Mouse (Mus musculus) G1E (cell line): ENCODE results near the gene Mtx1. TPM values are rescaled to one million over a fixed set of nuclear protein-coding genes. Genes with fewer than 3 reads are reported as not detected.
"Not testable (repeated sequence)": the region's sequence is repeated elsewhere in the genome, so short reads cannot be mapped to it uniquely, and the experiment has no call there.

Experiments
- ATAC-seq: 2 replicates; pipeline ENCODE4 v1.8.0; 2016; ENCODE audit warnings: mild to moderate bottlenecking; ENCODE audit not compliant: insufficient number of reproducible peaks, poor library complexity, low FRiP score, severe bottlenecking; ENCODE audit errors: extremely low read depth
- DNase-seq: peaks from one replicate; pipeline ENCODE4 v3.0.0; 2012; ENCODE audit warnings: low spot score
- H3K27me3 ChIP-seq: 2 replicates; pipeline ENCODE4 v1.6.1; 2012; ENCODE audit warnings: mild to moderate bottlenecking, low read length, inconsistent platforms; ENCODE audit not compliant: insufficient read depth
- H3K36me3 ChIP-seq: replicated peaks from 2 replicates; pipeline ENCODE3; 2012; ENCODE audit warnings: mild to moderate bottlenecking, inconsistent platforms
- H3K4me1 ChIP-seq: 2 replicates; pipeline ENCODE4 v1.6.1; 2012; ENCODE audit warnings: low read depth, low read length, inconsistent platforms, mixed read lengths; ENCODE audit not compliant: insufficient read depth
- H3K4me3 ChIP-seq: 2 replicates; pipeline ENCODE4 v1.5.1; 2012; ENCODE audit warnings: low read depth, mild to moderate bottlenecking, inconsistent platforms, low read length, moderate library complexity, mixed read lengths
- H3K9me3 ChIP-seq: replicated peaks from 2 replicates; pipeline ENCODE4 v1.6.1; 2012; ENCODE audit warnings: inconsistent platforms
- CTCF ChIP-seq: IDR thresholded peaks from 2 replicates; pipeline ENCODE4 v1.5.1; 2012; ENCODE audit warnings: low read depth, low read length, inconsistent platforms, mixed read lengths
- GATA1 ChIP-seq: IDR thresholded peaks from 2 replicates; pipeline ENCODE4 v1.6.1; 2012; ENCODE audit warnings: borderline replicate concordance, low read length, inconsistent platforms, mixed read lengths
- GATA2 ChIP-seq: IDR thresholded peaks from 2 replicates; pipeline ENCODE4 v1.6.1; 2012; ENCODE audit warnings: low read depth, low read length, inconsistent platforms, borderline replicate concordance
- POLR2AphosphoS5 ChIP-seq: IDR thresholded peaks from 2 replicates; pipeline ENCODE4 v1.6.1; 2012; ENCODE audit warnings: low read depth, low read length, inconsistent platforms; ENCODE audit not compliant: insufficient replicate concordance
- TAL1 ChIP-seq: conservative IDR thresholded peaks from 2 replicates; pipeline ENCODE4 v1.6.1; 2012; ENCODE audit warnings: low read depth, low read length, inconsistent platforms, mixed read lengths
- polyA plus RNA-seq: library from polyadenylated mRNA; stranded (reverse); fragments of >175 nt; gene quantifications from 2 replicates; pipeline ENCODE4 v1.2.3, GENCODE M21; 2012
- total RNA-seq, 2 experiments: library from RNA; stranded (forward) in 1 of 2; stranded (reverse) in 1 of 2; fragments of 200-1000 nt in 1 of 2; fragments of >200 nt in 1 of 2; fragmentation: Nextera tagmentation in 1 of 2; gene quantifications; 2 replicates each; pipeline ENCODE4 v1.2.3; 2014 to 2017

Mtx1 gene
- total and polyA plus RNA-seq, 3 experiments = 42.6 to 311 (median 82.5) TPM

DNA sequence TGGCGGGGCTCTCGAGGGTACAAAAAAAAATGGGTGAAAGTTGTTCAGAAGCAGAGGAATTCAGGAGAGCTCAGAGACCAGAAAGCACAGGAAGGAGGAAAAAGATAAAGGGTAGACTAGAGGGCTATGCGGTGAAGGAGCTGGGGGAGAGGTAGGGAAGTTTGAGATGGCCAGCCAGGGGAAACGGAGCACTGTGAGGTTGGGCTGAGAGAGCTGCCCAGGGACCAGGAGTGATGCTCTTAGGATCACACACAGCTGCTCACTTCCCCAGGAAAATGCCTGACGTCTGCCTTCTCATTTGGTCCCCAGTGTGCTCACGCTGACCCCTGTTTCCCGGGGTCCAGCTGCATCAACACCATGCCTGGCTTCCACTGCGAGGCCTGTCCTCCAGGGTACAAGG lies 7.3 kb downstream of the Mtx1 start:
- Histone ChIP-seq H3K36me3 (no peaks in the 10 kb centered on the region), H3K9me3 (no peaks in the 10 kb centered on the region), H3K27me3 (peaks cover 44% of the 10 kb centered on the region), H3K4me3 (no peak overlapping the region), H3K4me1 (peaks cover 25% of the 10 kb centered on the region)
- no peak for DNase-seq
- no peak for TF ChIP-seq TAL1
- no peak for TF ChIP-seq CTCF
- TF ChIP-seq GATA1 = no peak
- TF ChIP-seq GATA2 = no peak
- no peak for TF ChIP-seq POLR2AphosphoS5
- no peak for ATAC-seq

DNA sequence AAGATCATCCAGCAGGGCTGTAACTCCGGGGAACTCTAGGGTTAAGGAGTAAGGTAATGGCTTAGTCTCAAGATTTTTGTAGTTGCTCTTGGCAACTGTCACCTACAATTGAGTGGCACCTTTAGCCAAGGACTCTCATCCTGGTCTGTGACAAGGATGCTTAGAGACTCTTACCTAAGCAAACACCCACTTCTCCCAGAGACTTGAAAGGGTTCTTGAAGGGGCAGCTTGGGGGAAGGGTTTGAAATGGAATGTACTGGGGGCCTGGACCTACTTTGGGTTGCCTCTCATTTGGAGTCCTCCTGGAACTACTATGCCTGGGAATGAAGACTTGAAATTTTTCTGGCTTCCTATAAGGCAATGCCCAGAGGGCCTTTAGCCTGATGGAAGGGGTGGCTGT lies 8.6 kb downstream of the Mtx1 start:
- Histone ChIP-seq H3K27me3 (peaks cover 32% of the 10 kb centered on the region), H3K36me3 (no peaks in the 10 kb centered on the region), H3K4me1 (peaks cover 31% of the 10 kb centered on the region), H3K9me3 (no peaks in the 10 kb centered on the region), H3K4me3 (no peak overlapping the region)
- ATAC-seq (no peak), DNase-seq (no peak)
- TF ChIP-seq TAL1 = no peak
- no peak for TF ChIP-seq GATA1
- TF ChIP-seq POLR2AphosphoS5 = no peak
- TF ChIP-seq GATA2 = no peak
- no peak for TF ChIP-seq CTCF

DNA sequence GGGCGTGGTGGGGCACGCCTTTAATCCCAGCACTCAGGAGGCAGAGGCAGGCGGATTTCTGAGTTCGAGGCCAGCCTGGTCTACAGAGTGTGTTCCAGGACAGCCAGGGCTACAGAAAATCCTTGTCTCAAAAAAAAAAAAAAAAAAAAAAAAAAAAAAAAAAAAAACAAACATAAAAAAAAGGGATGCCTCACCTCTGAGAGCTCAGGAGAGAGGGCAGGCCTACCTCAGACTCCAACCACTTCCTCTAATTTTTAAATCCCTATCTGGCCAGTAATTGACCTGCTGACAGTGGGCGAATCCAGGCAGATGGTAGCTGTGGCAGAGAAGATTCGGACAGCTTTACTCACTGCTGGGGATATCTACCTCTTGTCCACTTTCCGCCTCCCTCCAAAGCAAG lies 10.5 kb downstream of the Mtx1 start:
- H3K36me3 ChIP-seq = peaks cover 13% of the 10 kb centered on the region
- H3K9me3 ChIP-seq, DNase-seq, ATAC-seq, H3K4me3 ChIP-seq: not testable (repeated sequence)
- peaks cover 44% of the 10 kb centered on the region for H3K4me1 ChIP-seq
- peaks cover 24% of the 10 kb centered on the region for H3K27me3 ChIP-seq

DNA sequence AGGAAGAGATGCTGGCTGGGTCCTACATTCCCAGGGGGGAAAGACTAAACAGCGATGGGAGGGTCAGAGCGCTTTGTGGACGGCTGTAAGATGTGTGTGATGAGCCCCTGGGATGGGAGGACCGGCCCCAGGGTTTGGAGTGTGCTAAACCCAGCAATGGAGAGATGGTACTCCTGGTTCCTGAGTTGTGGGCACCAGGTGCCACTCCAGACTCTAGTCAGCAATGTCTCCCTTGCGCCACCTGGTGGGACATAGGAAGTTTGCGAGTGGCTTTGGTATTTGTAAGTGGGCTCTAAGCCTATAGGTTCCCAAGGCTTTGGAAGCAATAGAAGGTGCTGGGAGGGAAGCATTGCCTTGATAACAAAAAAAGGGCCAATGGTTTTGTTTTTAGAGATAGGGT lies 11.0 kb downstream of the Mtx1 start:
- DNase-seq = peak; percentile 80
- Histone ChIP-seq H3K4me3 (peak overlapping the region; percentile 86; the same call in 1 of the 2 replicates), H3K27me3 (peaks cover 21% of the 10 kb centered on the region), H3K36me3 (peaks cover 19% of the 10 kb centered on the region), H3K4me1 (peaks cover 49% of the 10 kb centered on the region), H3K9me3 (no peaks in the 10 kb centered on the region)
- no peak for ATAC-seq
- no peak for TF ChIP-seq POLR2AphosphoS5
- peak; percentile 89 for TF ChIP-seq CTCF

DNA sequence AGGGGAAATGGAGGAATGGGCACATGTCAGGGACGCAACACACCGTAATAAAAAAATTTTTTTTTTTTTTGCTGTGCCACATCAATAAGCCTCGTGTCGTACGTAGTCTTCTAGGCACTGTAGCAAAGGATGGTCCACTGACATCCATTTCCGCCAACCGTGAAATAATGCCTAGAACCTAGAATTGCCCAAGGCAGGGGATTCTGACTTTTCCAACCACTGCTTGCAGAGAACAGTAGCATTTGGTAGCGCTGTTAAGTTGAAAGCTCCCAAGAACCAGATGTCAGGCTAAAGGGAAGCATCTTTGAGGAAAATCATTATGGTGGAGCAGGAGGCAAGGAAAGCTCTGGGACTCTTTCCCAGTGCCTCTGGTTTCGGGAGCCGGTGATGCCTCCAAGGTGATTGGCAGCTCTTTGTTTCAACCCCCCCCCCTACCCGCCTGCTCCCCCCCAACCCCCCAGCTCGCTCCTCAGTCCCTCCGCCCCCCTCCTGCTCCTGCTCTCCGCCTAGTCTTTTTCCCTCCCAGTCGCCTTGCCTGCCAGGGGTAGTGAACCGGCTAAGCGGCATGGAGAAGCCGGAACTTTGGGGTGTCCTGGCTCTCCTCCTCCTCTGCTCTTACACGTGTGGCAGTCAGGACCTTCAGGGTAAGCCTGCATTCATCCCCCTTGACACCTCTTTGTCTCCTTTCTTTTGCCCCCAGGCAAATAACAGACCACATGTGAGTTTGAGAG lies 12.0 kb downstream of the Mtx1 start, which contains the start of gene Thbs3:
Thbs3 (plus strand) TSS at position 500 of the 731 bp plus-strand sequence.
- H3K4me3 ChIP-seq = peak within 1 kb of the TSS; percentile 86
- H3K4me1 ChIP-seq = peaks cover 56% of the 10 kb centered on the region
- DNase-seq = no peak
- no peak for ATAC-seq
- TF ChIP-seq CTCF (no peak), TAL1 (no peak), GATA2 (no peak), POLR2AphosphoS5 (no peak)
- no peaks in the 10 kb centered on the region for H3K9me3 ChIP-seq
- H3K27me3 ChIP-seq = peaks cover 21% of the 10 kb centered on the region
- peaks cover 29% of the 10 kb centered on the region for H3K36me3 ChIP-seq

DNA sequence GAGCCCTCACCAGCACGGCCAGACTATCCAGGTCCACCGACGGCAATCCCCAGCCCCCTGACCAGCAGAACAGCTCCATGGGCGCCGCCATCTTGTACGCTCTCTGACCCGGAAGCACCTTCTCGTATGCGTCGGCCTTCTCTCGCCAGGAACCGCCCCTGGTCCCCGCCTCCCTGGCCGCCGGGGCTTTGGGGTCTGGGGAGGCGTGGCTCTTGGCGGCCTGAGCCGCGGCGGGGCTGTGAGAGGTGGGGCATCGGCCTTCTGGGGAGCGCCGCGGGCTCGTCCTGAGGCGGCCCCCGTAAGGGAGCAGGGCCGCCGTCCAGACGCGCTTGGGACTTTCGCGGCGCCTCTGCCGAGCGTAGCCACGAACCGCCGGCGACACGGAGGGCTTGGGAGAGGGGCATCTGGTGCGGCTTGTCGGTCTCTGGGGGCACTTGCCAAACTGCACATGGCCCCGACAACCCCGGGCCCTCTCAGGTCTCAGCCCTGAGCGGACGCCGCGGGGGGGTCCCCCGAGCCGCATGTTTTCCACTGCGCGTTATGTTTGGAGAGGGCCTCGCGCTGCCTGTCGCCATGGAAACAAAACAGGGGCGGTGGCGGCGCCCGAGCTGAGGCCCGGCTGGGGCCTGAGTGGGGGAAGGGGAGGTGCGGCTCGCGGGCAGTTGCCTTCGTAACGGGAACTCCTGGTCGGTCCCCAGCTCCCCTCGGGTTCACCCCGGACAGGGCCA lies 12.9 kb downstream of the Mtx1 start:
- DNase-seq (peak; percentile 96), ATAC-seq (peak; percentile 69)
- no peak for TF ChIP-seq CTCF
- TF ChIP-seq GATA2 = no peak
- TF ChIP-seq TAL1 = no peak
- no peak for TF ChIP-seq GATA1
- no peak for TF ChIP-seq POLR2AphosphoS5
- peaks cover 56% of the 10 kb centered on the region for H3K4me1 ChIP-seq
- H3K36me3 ChIP-seq = peaks cover 38% of the 10 kb centered on the region
- H3K4me3 ChIP-seq = peak overlapping the region; percentile 86
- peaks cover 13% of the 10 kb centered on the region for H3K27me3 ChIP-seq
- H3K9me3 ChIP-seq = no peaks in the 10 kb centered on the region

DNA sequence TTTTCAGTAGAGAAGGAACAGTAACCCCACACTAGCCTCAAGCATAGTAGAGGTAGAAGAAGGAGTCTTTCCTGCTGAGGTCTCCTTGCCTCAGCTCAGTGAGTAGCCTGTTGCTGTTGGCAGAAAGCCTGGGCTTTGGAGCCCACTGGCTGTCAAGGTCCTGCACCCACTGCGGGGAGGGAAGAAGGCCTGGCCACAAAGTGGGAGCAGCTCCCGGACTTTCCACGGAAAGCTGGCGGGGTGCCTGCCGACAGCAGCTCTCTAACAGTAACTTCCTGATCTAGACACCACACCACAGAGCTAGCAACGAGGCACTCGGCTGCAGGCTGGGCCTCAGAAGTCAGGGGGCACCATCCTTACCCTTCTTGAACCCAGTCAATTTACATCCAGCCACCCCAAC lies 16.2 kb downstream of the Mtx1 start:
- TF ChIP-seq CTCF (no peak), GATA1 (no peak), TAL1 (no peak), GATA2 (no peak), POLR2AphosphoS5 (no peak)
- Histone ChIP-seq H3K4me1 (peaks cover 61% of the 10 kb centered on the region), H3K27me3 (no peaks in the 10 kb centered on the region), H3K4me3 (no peak overlapping the region), H3K36me3 (peaks cover 70% of the 10 kb centered on the region), H3K9me3 (no peaks in the 10 kb centered on the region)
- ATAC-seq = no peak
- DNase-seq = no peak
